Comparison of ENCODE assay signal across 10 mouse cellular contexts in genomic region chr4:137358291-137359002, GRCm38 (mm10). TPM values are rescaled to one million over a fixed set of nuclear protein-coding genes. Genes with fewer than 3 reads are reported as not detected.
DNase-seq lines count a peak whose midpoint lies in the region; ATAC-seq and TF ChIP-seq lines count a peak whose summit lies in the region.
"Had no signal": no experiment of that assay in that cellular context is flagged by ENCODE, and none has a peak within 500 bp of the region (broad histone marks: within the 10 kb centered on the region; RNA-seq: fewer than 3 reads in every experiment).

No protein-coding gene starts in this region.

- H3K9ac ChIP-seq in midbrain, embryonic 16.5 days (ENCODE audit: low read depth, low read length), result no peak overlapping the region
- peak overlapping the region; percentile 28 for H3K9ac ChIP-seq in liver, embryonic 14.5 days (replicated peaks)

- 68% methylated on average over 14 of the region's 14 CpGs for WGBS in midbrain, embryonic 10.5 days
- 64% methylated on average over 14 of the region's 14 CpGs for WGBS in midbrain, embryonic 16.5 days
- WGBS in liver, embryonic 14.5 days (ENCODE audit: insufficient replicate concordance), result 18% methylated on average over 14 of the region's 14 CpGs

- no peaks in the 10 kb centered on the region for H3K9me3 ChIP-seq in midbrain, embryonic 10.5 days (replicated peaks)
- no peaks in the 10 kb centered on the region for H3K9me3 ChIP-seq in midbrain, embryonic 16.5 days (replicated peaks; ENCODE audit: control insufficient read depth, low read length, poor library complexity, severe bottlenecking)
- no peaks in the 10 kb centered on the region for H3K9me3 ChIP-seq in liver, embryonic 14.5 days (ENCODE audit: control insufficient read depth, low read length)

- no peak for TF ChIP-seq CTCF in liver, embryonic 14.5 days (IDR thresholded peaks at IDR 0.05; ENCODE audit: low read depth)

- DNase-seq in midbrain, embryonic 10.5 days (ENCODE audit: low spot score), result no peak
- DNase-seq in c-Kit-positive CD71-positive TER-119-positive erythroid progenitor cells, embryonic 14.5 days (ENCODE audit: low spot score), result peak; percentile 27
- no peak for DNase-seq in liver, embryonic 14.5 days (ENCODE audit: low read depth in 3 of 3, low spot score in 3 of 3)
- DNase-seq in thymus, postnatal 0 days (ENCODE audit: low spot score), result peak; percentile 49
- DNase-seq in ovary, postnatal 10 days (ENCODE audit: low spot score), result no peak
- DNase-seq in cerebellum, adult 9-10 months, result no peak
- DNase-seq in left cerebral cortex, adult 9 months (ENCODE audit: low spot score in 2 of 2), result no peak

- H3K4me1 ChIP-seq in midbrain, embryonic 10.5 days, result peaks cover 29% of the 10 kb centered on the region
- H3K4me1 ChIP-seq in midbrain, embryonic 16.5 days (ENCODE audit: control insufficient read depth, insufficient read depth, low read length), result peaks cover 22% of the 10 kb centered on the region
- H3K4me1 ChIP-seq in liver, embryonic 14.5 days (replicated peaks; ENCODE audit: control insufficient read depth in 2 of 2, insufficient read depth in 2 of 2, low read length in 1 of 2), result peaks cover 12 to 16% of the 10 kb centered on the region in 2 experiments

- TF ChIP-seq EP300 in liver, embryonic 14.5 days (IDR thresholded peaks at IDR 0.05; ENCODE audit: low read depth), result no peak

- no peak for ATAC-seq in midbrain, embryonic 16.5 days
- ATAC-seq in liver, embryonic 14.5 days (ENCODE audit: insufficient read depth), result no peak

- no peaks in the 10 kb centered on the region for H3K36me3 ChIP-seq in midbrain, embryonic 10.5 days
- H3K36me3 ChIP-seq in midbrain, embryonic 16.5 days (ENCODE audit: control insufficient read depth, insufficient read depth, low read length), result no peaks in the 10 kb centered on the region
- no peaks in the 10 kb centered on the region; the same call in 1 of the 2 replicates for H3K36me3 ChIP-seq in liver, embryonic 14.5 days (replicated peaks; ENCODE audit: control insufficient read depth, insufficient read depth, low read depth)

- no peak overlapping the region for H3K27ac ChIP-seq in midbrain, embryonic 10.5 days (replicated peaks)
- H3K27ac ChIP-seq in midbrain, embryonic 16.5 days (ENCODE audit: low read length), result no peak overlapping the region
- H3K27ac ChIP-seq in liver, embryonic 14.5 days, result peak overlapping the region; percentile 50
- H3K27ac ChIP-seq: kidney, postnatal 0 days had no signal

- H3K4me3 ChIP-seq in midbrain, embryonic 10.5 days, result peak overlapping the region; percentile 92; the same call in 1 of the 2 replicates
- no peak overlapping the region for H3K4me3 ChIP-seq in midbrain, embryonic 16.5 days (ENCODE audit: low read depth, low read length)
- H3K4me3 ChIP-seq in liver, embryonic 14.5 days (ENCODE audit: insufficient read depth in 1 of 2, low read depth in 2 of 2, low read length in 2 of 2), result peak overlapping the region; percentile 16 to 98; a peak in 2 of 4 replicates

- no peak overlapping the region for H3K4me2 ChIP-seq in midbrain, embryonic 16.5 days (ENCODE audit: low read length)
- H3K4me2 ChIP-seq in liver, embryonic 14.5 days (ENCODE audit: low read depth), result peak overlapping the region; percentile 82

- H3K27me3 ChIP-seq in midbrain, embryonic 10.5 days (ENCODE audit: low read depth, poor library complexity, severe bottlenecking), result peaks cover 6% of the 10 kb centered on the region; the same call in 1 of the 2 replicates
- H3K27me3 ChIP-seq in midbrain, embryonic 16.5 days (ENCODE audit: control insufficient read depth, insufficient read depth, low read depth, low read length), result no peaks in the 10 kb centered on the region
- H3K27me3 ChIP-seq in liver, embryonic 14.5 days (ENCODE audit: control insufficient read depth, insufficient read depth, low read length), result no peaks in the 10 kb centered on the region

RNA-seq across cellular contexts. Expression of gene Cdc42, which starts 0.9 kb away (rescaled TPM):
- polyA plus RNA-seq in midbrain, embryonic 10.5 days (2016; fragmentation: Nextera tagmentation; extraction: Ambion mirVana), result 605 and 627 TPM in 2 replicates
- 1,054 and 1,095 TPM in 2 replicates for polyA plus RNA-seq in midbrain, embryonic 16.5 days (2015; fragmentation: Nextera tagmentation; extraction: Ambion mirVana)
- polyA plus RNA-seq in liver, embryonic 14.5 days (2012; rRNA removed), result 67.7 and 91.6 TPM in 2 replicates
- 259 and 262 TPM in 2 replicates for polyA plus RNA-seq in liver, embryonic 14.5 days (2014; fragmentation: Nextera tagmentation; extraction: Ambion mirVana)
- polyA plus RNA-seq in thymus, postnatal 0 days (2015; fragmentation: Nextera tagmentation; extraction: Ambion mirVana), result 536 and 561 TPM in 2 replicates

RNA-seq across cellular contexts. Expression of gene Cela3a, which starts 51.1 kb away (rescaled TPM):
- polyA plus RNA-seq in midbrain, embryonic 10.5 days (2016; fragmentation: Nextera tagmentation; extraction: Ambion mirVana), result not detected in 2 replicates
- polyA plus RNA-seq in midbrain, embryonic 16.5 days (2015; fragmentation: Nextera tagmentation; extraction: Ambion mirVana), result not detected in 2 replicates
- not detected in 2 replicates for polyA plus RNA-seq in liver, embryonic 14.5 days (2012; rRNA removed)
- polyA plus RNA-seq in liver, embryonic 14.5 days (2014; fragmentation: Nextera tagmentation; extraction: Ambion mirVana), result not detected in 2 replicates
- not detected in 2 replicates for polyA plus RNA-seq in thymus, postnatal 0 days (2015; fragmentation: Nextera tagmentation; extraction: Ambion mirVana)
- polyA plus RNA-seq: kidney, postnatal 0 days; neural tube, embryonic 11.5 days had no signal

Comparison
In these comparisons a context has a peak if more than half of its experiments do, and no peak if none do; other contexts are left out.
1. DNase-seq: peak in c-Kit-positive CD71-positive TER-119-positive erythroid progenitor cells, embryonic 14.5 days (single experiment) and thymus, postnatal 0 days (single experiment); none in midbrain, embryonic 10.5 days (single experiment), liver, embryonic 14.5 days (0 of 3), ovary, postnatal 10 days (single experiment), cerebellum, adult 9-10 months (single experiment) and left cerebral cortex, adult 9 months (0 of 2).